Mouse (Mus musculus) hematopoietic stem cell, adult 5-6 weeks (primary cell): ENCODE data around the gene Mamdc4. TPM values are rescaled to one million over a fixed set of nuclear protein-coding genes. Genes with fewer than 3 reads are reported as not detected.

ENCODE experiments used
- ATAC-seq, 2 experiments: fragments of 125-278 bp in 1 of 2; replicated peaks in 1 of 2; 2 replicates each; pipeline ENCODE4 v1.8.0; 2016 to 2017; ENCODE audit warnings: inconsistent platforms in 2 of 2, mild to moderate bottlenecking in 2 of 2, moderate number of reproducible peaks in 2 of 2, low read depth in 1 of 2, moderate TSS enrichment in 1 of 2; ENCODE audit not compliant: low FRiP score in 2 of 2, poor library complexity in 2 of 2, severe bottlenecking in 2 of 2, insufficient read depth in 1 of 2, low TSS enrichment in 1 of 2
- total RNA-seq: library from RNA; stranded (forward); fragments of 172-1452, 232-1000 nt; gene quantifications from 2 replicates; pipeline ENCODE4 v1.2.3, GENCODE M21; 2017

The Mamdc4 gene
- total RNA-seq = 1.1 and 4.8 TPM in 2 replicates

DNA sequence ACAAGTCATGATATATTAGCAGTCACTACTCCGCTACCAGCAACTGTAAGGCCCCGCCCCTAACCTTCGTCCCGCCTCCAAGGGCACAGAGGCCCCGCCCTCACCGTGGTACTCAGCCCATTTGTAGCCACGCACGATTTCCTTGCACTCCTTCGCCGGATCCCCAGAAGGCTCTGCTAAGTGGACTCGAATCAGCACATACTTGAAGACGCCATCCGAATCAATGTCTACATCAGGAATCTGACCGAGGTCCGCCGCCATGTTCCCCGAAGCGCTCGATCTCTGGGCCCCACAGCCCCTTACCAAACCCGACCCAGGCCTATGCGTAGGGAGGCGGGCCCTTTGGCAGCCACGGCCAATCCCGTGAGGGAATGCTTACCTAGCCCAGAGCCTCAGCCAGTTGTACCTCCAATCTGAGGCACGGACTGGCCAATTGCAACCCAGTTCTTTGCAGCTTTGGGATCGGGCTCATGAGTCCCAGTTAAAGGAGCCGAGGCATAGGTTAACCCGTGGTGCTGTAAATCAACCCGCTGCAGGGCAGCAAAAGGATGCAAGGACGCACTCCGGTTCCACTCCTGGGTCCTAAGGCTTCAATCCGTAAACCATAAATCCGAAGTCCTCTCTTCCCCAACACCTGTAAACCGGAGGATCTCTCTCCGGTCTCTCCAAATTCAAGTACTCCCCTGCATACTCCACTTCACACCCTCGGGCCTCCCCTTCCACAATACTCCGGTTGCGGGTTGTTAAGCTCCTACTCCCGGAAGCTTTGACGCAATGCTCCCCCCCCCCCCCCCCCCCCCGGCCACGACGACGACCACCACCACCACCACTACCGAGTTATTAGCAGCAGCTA, at the start of gene Mamdc4, which contains the start of gene Phpt1:
Gene Mamdc4 (minus strand): TSS at position 267 of the 853 bp plus-strand sequence.
Gene Phpt1 (minus strand): TSS at position 646 of the 853 bp plus-strand sequence.
- peak; percentile 91 to 96 for ATAC-seq

DNA sequence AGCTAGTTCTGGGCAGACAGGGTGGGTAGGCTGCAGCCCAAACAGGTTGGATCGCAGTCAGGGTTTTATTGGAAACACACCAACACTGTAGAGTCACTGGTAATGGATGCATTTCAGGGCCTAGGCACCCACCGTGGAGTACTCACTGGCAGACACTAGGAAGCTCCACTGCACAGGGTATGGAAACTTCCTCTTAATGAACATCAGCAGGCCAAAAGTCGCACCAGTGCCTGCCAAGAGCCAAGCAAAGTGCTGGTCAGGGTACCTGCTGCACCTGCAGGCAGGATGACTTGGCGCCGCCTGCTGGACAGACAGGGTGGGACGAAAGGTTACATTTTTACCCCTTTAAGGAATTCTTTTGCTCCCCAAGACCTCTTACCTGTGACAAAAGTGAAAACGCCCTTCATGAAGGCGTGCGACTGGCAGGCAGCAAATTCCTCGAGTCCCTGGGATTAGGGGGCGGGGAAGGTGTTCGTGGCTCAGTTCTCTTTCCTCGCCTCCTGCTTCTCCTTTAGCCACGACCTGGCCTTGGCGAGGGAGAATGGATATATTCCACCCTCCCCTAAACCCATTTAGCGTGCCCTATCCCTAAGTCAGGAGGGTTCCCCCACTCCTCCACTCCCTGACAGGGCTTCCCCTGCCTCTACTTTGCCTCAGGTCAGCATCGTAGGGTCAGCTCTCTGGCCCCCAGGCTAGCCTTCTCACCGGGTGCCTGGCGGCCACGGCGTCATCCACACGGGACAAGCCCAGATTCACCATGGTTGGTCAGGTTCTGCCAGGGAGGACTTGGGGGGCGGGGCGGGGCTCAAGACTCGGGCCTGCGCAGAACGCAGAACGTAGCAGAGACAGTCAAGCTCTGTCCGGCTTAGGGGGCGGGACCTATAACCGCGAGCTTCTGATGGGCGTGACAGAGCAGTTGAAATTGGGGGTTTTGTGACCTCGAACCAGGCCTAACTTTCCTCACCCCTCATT, 46.9 kb upstream of the Mamdc4 start, which contains the start of gene Tmem141:
Gene Tmem141 (minus strand): TSS at position 777 of the 972 bp plus-strand sequence.
- ATAC-seq = peak; percentile 57 to 77

DNA sequence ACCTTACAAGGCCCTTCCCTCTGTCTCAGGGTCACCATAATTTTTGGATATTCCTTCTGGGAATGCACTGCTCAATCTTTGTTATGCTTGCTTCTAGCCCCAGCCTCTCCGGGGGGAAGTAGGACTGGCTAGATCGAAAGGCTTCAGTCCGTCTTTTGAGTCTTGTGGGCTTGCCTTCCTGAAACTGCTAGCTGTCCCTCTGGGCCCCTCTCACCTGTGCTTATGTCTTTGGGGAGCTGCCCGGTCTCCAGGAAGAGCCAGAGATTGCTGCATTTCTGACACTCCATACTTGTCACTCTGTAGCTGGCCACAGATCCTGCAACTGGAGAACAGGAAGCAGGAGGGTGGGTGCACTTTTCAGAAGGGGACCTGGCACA, 46.2 kb upstream of the Mamdc4 start:
- ATAC-seq = no peak

DNA sequence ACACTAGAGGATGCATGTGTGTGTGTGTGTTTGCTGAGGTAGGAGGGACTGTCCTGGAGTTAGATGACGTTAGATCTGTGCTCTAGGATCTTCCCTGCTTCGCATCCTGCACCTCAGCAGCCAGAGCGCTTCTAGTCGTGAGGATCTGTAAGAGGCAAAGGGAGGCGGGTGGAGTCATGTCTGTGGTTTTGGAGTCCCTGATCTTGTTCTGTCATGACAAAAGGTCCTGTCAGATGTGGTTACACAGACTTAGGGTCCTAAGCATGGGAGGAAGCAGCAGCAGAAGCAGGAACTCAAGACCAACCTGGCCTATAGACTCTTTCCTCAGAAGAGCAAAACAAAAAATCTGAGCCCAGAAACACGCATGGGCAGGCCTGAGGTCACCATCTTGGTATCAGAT, 45.7 kb upstream of the Mamdc4 start:
- ATAC-seq = 0 out of 4 replicates have a peak, but pooled peaks of 1 of the 2 experiments have one; percentile 4

DNA sequence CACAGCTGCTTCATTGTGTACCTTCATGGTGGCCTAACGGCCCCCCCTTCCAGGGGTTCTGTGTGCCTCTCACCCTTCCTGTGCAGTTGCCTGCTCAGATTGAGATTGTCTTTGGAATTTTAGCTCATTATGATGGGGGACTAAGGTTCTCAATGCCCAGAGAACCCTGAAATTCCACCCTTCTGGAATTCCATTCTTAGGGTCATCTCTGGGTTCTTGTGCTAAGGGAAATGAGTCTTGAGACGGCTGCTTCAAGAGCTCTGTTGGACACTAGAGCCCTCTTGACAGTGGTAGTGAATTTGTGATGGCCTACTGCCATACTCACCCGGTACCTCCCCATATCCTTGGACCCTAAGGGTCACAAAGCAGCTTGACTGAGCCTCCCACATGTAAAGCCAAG, 42.9 kb upstream of the Mamdc4 start, which contains the start of gene Ccdc183:
Gene Ccdc183 (minus strand): TSS at position 101 of the 400 bp plus-strand sequence.
- ATAC-seq = no peak

DNA sequence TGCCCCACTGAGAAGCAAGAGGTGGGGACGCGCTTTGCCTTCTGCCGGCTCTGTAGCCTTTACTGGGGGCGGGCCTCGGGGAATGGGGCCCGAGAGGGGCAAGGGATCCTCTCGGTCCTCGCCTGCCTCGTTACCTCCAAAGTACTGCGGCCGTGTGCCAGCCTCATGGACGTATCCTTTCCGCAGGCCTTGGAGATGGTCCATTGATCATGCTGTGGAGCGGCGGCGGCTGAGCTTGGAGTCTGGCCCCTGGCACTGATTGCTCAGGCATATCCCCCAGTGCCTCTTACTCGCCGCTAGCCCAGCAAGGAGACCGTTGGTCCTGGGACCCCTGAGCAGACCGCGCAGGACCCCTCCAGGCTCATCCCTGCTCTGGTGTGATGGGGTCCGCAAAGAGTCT, 41.8 kb upstream of the Mamdc4 start:
- no peak for ATAC-seq

DNA sequence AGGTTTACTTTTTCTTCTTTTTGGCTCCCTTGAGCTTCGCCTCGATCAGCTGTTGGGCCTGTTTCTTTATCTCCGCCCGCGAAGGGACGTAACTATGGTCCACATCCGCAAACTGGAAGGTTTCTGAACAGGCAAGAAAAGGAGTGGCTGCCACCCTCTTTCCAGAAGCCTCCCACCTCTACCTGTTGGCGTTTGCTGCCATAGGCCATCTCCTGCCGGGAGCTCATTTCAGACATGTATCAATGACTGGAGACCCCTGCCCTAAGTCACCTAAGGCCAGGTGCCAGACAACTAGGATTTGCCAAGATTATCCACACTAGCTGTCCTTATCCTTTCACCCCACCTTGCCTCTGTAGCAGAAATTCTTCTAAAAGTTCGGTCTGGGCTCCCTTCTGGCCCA, 34.0 kb upstream of the Mamdc4 start:
- ATAC-seq = peak; percentile 12 to 26; a peak in 2 of 4 replicates

DNA sequence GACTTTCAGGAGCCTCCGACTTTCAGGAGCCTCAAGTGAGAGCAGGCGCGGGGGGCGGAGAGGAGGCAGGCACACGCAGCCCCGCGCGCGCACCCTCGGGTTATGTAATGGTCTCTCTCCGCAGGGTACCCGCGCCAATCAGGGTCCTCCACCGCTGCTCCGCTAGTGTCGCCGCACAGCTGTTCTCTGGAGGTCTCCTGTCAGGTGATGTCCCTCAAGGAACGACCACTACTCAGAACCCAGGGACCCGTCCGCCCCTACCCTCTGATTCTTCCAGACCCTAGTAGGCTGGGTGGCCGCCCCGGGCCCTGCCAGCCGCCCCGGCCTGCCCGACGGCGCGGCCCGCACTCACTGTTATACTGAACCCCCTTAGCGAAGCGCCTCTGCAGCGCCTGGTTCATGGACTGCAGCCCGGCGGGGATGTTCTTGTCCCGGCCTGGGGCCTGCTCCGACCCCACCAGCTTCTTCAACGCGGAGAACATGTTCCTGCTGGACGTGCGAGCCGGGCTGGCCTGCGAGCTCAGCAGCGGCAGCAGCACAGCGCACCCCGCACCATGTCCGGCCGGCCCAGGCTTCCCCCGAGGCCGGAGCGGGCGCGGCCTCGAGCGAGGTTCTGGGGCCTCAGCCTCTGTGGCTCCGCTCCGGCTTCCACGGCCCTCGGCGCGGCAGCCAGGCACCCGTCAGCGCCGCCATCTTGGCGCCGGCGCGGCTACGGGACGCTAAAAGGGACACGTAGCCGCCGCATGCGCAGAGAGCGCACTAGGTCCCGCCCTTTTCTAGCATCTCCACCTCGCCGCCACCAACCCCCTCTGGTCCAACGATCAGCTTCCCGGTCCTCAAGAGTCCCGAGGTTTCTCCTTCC, 33.3 kb upstream of the Mamdc4 start, which contains the start of gene Rabl6:
Gene Rabl6 (minus strand): TSS at position 761 of the 862 bp plus-strand sequence.
- ATAC-seq = peak; percentile 82 to 88

DNA sequence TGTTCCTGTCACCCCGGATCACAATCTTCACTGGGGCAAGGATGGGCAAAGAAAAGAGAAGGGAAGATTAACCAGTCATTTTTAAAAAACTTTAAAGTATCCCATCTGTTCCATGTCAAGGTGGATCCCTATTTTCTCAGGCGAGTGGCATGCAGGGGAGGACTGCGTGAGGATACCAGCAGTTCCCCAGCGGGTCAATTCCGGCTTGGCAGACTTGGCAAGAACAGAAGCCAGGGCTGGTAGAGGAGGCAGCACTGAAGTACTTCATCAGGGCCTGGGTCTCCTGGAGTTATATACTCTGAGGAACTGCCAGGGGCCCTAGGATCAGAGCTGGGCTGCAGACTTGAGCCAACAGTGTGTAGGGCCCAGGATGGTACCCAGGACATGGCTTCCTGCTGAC, 27.9 kb upstream of the Mamdc4 start:
- no peak for ATAC-seq

DNA sequence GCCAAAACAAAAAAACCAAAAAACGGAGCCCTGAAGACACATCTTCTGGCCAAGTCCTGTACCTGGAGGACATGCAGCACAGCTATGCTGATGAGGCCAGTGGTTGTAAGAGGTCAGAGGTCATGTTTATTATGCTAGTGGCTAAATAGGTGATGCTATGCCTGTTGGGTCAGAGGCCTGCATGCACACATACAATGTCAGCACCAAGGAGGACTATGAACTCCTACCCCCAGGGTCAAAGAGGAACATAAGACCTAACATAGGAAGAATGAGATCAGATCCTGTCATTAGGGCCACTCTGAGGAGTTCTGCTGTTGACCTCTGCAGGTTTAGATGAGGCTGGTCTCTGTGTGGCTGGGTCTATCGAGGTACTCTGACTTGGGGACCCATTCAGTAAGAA, 25.4 kb upstream of the Mamdc4 start:
- no peak for ATAC-seq

DNA sequence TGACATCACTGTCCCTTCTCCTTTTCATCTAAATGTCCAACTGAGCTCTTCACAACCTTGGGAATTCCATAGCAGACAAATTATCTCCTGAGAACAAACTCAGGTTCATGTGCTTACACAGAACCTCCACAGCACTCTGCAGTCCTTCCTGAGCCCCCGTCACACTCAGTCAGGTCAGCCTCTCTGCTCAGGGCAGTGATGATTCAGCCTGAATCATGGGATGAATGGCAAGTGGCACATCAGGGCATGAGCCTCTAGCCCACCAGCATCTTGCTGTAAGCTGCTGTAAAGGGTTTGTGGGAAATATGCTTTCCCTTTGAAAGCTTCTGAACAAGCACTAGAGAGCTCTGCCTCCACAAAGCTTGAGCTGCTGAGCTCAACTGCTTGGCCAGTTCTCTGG, 24.1 kb upstream of the Mamdc4 start:
- ATAC-seq = no peak

DNA sequence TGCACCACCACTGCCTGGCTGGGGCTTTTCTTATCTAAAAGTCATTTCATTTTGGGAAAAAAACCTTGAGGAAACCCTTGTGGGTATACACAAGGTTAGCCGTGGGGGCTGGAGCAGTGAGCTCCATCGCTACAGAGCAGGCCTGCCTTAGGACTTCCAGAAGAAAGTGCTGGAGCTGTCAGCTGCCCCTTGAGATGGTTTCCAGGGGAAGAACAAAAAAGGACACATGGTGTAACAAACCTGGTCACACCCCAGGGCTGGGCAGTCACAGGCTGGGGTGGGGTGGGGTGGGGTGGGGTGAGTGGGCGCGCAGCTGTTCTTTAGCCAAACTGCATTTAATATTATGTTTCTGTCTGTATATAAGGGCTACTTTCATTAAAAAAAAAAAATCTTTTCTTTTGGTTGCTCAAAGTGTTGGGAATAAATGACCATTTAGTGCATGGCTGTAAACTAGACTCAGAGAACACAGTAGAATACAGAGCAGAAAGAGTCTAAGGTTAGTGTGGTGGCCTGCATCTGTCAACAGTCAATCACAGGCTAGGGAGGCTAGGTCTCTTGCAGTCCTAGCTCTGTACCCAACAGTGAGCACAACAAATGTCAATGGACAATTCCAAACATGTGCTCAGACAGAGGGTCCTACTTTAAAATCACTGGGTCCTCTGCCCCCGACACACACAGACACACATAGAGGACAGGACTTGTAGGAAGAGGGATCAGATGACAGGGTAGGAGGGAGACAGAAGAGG, 22.3 kb upstream of the Mamdc4 start:
- ATAC-seq = no peak

DNA sequence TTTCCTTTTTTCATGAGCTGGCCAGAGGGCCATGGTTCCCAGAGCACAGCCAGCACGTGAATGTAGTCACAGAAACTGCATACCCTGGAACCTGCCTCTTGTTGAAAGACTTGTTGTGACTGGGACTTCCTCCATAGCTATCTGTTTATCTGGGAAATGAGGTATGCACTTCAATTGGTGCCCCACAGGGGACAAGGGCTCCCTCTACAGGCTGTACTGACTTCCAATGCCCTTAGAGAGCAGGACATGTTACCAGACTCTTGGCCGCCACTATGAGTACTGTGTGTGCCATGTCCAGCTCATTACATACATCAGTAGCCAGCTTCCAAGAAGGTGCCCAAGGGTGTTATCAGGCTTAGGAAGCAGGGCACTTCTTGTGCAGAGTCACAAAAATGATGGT, 17.2 kb upstream of the Mamdc4 start:
- ATAC-seq = peak; percentile 27 to 56; a peak in 1 of 4 replicates

DNA sequence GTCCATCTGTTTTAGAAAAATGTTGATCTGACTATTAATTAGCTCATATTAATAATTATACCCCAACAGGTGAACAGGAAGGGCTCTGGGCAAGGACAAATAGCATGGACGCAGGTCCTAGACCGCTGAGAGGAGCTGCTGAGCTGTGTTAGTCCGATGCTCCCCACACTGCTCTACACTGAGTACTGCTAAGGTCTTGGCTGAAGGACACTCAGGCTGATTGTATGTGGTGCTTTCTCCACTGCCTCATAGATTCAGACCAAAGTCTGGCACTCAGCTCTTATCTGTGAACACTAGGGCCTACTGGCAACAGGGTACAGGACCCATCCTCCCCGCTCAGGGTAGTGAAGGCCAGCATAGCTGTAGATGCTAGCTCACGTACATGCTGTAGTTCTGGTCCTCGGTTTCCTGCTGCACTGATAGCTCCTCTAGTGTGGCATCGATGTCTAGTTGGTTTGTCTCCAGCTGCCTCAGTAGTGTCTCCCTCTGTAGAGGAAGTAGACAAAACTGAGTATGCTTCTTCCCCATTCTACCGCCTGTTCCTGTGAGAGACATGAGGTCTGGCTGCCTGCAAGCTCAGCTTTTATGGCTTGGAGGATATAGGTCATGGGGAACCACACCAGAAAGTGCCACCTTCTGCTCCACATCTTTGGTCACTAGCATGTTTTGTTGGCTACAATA, 13.7 kb upstream of the Mamdc4 start:
- ATAC-seq = no peak

DNA sequence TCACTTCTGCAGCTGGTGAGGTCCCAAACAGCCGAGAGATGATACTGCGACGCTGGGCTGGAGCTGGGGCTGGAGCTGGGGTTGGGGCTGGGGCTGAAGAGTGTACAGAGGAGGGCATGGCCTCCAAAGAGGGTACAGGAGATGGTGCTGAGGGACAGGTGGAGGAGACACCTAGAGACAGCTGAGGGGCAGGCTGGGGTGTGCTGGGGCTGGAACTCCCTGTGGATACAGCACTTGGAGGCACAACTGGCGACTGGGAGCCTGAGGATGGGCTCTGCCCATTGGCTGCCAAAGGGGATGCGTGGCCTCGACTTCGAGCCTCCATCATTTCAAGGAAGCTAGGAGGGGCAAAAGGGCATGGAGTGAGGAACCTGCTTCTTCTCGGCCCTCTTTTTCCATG, 12.6 kb upstream of the Mamdc4 start:
- no peak for ATAC-seq

DNA sequence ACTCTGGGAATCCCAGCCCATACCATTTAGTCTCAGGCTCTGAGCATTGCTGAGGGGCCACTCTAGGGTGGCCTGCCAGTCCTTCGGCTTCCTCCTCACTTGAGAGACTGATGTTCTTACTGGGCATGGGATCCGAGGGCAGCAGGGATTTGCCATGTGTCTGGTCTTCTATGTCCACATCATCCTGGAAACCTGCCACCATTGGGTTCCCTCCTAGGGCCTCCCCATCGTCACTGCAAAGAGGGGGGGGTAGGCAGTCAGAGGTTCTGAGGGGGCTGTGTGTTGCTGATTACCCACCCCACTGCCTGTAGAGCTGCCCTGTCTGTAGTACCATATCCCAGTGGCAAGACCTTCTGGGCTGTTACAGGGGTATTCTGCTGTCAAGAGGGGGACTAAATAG, 11.0 kb upstream of the Mamdc4 start:
- no peak for ATAC-seq
